Mouse (Mus musculus) gastrocnemius, postnatal 4 days (tissue): ENCODE measurements around the gene Prkce. TPM values are rescaled to one million over a fixed set of nuclear protein-coding genes. Genes with fewer than 3 reads are reported as not detected.

Experiments
- DNase-seq, 2 experiments: peaks; one replicate each; pipeline ENCODE4 v3.0.0; 2021 to 2022; ENCODE audit warnings: low spot score in 2 of 2, mixed read lengths in 2 of 2
- total RNA-seq, 2 experiments: library from RNA; stranded (reverse); gene quantifications; 2 replicates each; pipeline ENCODE4 v1.2.3; 2021

Gene Prkce
- total RNA-seq, 2 experiments from 2014 or later = 12.3 to 13.0 TPM

- DNase-seq = no peak
These were observed 270.1 kb downstream of the Prkce start for GRCm38 (mm10) chr17:86437516-86438277.

- DNase-seq = no peak
These were observed 270.7 kb downstream of the Prkce start for GRCm38 (mm10) chr17:86438278-86438661.

GRCm38 (mm10) chr17:86438763-86439162, 271.2 kb downstream of the Prkce start:
- DNase-seq = no peak

- DNase-seq = no peak
These were observed 273.5 kb downstream of the Prkce start for GRCm38 (mm10) chr17:86441098-86441497.

- no peak for DNase-seq
These were observed 276.3 kb downstream of the Prkce start for GRCm38 (mm10) chr17:86443886-86444285.

GRCm38 (mm10) chr17:86444578-86445419, 277.2 kb downstream of the Prkce start:
- DNase-seq = peak; percentile 72 to 87

GRCm38 (mm10) chr17:86445420-86445720, 277.8 kb downstream of the Prkce start:
- DNase-seq = no peak

- DNase-seq = no peak
These were observed 278.3 kb downstream of the Prkce start for GRCm38 (mm10) chr17:86445900-86446299.

GRCm38 (mm10) chr17:86447101-86447598, 279.6 kb downstream of the Prkce start:
- no peak for DNase-seq

GRCm38 (mm10) chr17:86452934-86453333, 285.3 kb downstream of the Prkce start:
- DNase-seq = no peak

- DNase-seq = no peak
These were observed 286.2 kb downstream of the Prkce start for GRCm38 (mm10) chr17:86453673-86454350.

GRCm38 (mm10) chr17:86454351-86454706, 286.7 kb downstream of the Prkce start:
- no peak for DNase-seq

- peak in 1 of 2 experiments; percentile 46 for DNase-seq
These were observed 288.9 kb downstream of the Prkce start for GRCm38 (mm10) chr17:86456512-86456911.

- no peak for DNase-seq
These were observed 290.9 kb downstream of the Prkce start for GRCm38 (mm10) chr17:86458302-86458980.

GRCm38 (mm10) chr17:86460645-86461430, 293.3 kb downstream of the Prkce start:
- DNase-seq = no peak

GRCm38 (mm10) chr17:86463369-86463768, 295.8 kb downstream of the Prkce start:
- DNase-seq = no peak

- DNase-seq = no peak
These were observed 296.6 kb downstream of the Prkce start for GRCm38 (mm10) chr17:86464197-86464596.

GRCm38 (mm10) chr17:86464689-86465363, 297.2 kb downstream of the Prkce start:
- DNase-seq = peak in 1 of 2 experiments; percentile 48

- no peak for DNase-seq
These were observed 298.3 kb downstream of the Prkce start for GRCm38 (mm10) chr17:86465865-86466264.

GRCm38 (mm10) chr17:86466412-86466811, 298.8 kb downstream of the Prkce start:
- DNase-seq = no peak
